Comparison of ENCODE assay signal across 9 mouse cellular contexts in genomic region chr2:27327076-27327475, GRCm38 (mm10).
DNase-seq lines count a peak whose midpoint lies in the region; ATAC-seq and TF ChIP-seq lines count a peak whose summit lies in the region.
"Had no signal": no experiment of that assay in that cellular context is flagged by ENCODE, and none has a peak within 500 bp of the region (broad histone marks: within the 10 kb centered on the region; RNA-seq: fewer than 3 reads in every experiment).

No protein-coding gene starts in this region.

- H3K27me3 ChIP-seq in C2C12 (ENCODE audit: control insufficient read depth, insufficient read depth, insufficient read length) = no peaks in the 10 kb centered on the region
- H3K27me3 ChIP-seq in hindbrain, postnatal 0 days (ENCODE audit: insufficient read depth, low read length) = no peaks in the 10 kb centered on the region
- H3K27me3 ChIP-seq: embryonic facial prominence, embryonic 12.5 days had no signal

- H3K9ac ChIP-seq in hindbrain, postnatal 0 days (replicated peaks; ENCODE audit: low read length) = no peak overlapping the region
- H3K9ac ChIP-seq: embryonic facial prominence, embryonic 12.5 days had no signal

- intact Hi-C loops in heart, postnatal 25 days (cut with DNase I) = no loop called here
- intact Hi-C loops in heart, postnatal 10 days (cut with DNase I) = no loop called here
- intact Hi-C loops in gastrocnemius, postnatal 14 days (cut with DNase I; ENCODE audit: low total_unique reads) = no loop called here

- no peak overlapping the region for H3ac ChIP-seq in C2C12 (ENCODE audit: control insufficient read depth, insufficient read length, low read depth)

- no peaks in the 10 kb centered on the region for H3K4me1 ChIP-seq in hindbrain, postnatal 0 days (ENCODE audit: insufficient read depth, low read length)

- no peak overlapping the region for H3K27ac ChIP-seq in hindbrain, postnatal 0 days
- H3K27ac ChIP-seq: embryonic facial prominence, embryonic 12.5 days had no signal

- no peak overlapping the region for H3K4me2 ChIP-seq in hindbrain, postnatal 0 days (ENCODE audit: low read depth, low read length)
- H3K4me2 ChIP-seq: embryonic facial prominence, embryonic 12.5 days had no signal

- no peak for TF ChIP-seq CTCF in C2C12 (IDR thresholded peaks at IDR 0.05; ENCODE audit: control insufficient read depth, insufficient read depth, insufficient read length)
- no peak for TF ChIP-seq CTCF in hindbrain, postnatal 0 days (IDR thresholded peaks at IDR 0.05; ENCODE audit: low read depth)

- WGBS in hindbrain, postnatal 0 days = 85% methylated on average over 6 of the region's 6 CpGs

- no peaks in the 10 kb centered on the region for H3K9me3 ChIP-seq in hindbrain, postnatal 0 days (ENCODE audit: low read length)
- H3K9me3 ChIP-seq: embryonic facial prominence, embryonic 12.5 days had no signal

- ATAC-seq in hindbrain, postnatal 0 days = no peak

- no peak overlapping the region for H3K4me3 ChIP-seq in C2C12 (ENCODE audit: insufficient read depth, poor library complexity, severe bottlenecking)
- no peak overlapping the region for H3K4me3 ChIP-seq in hindbrain, postnatal 0 days (ENCODE audit: low read length)
- H3K4me3 ChIP-seq: embryonic facial prominence, embryonic 12.5 days had no signal

- DNase-seq in heart, adult 11 months = peak; percentile 96
- DNase-seq in heart, postnatal 25 days (ENCODE audit: low spot score) = no peak
- DNase-seq in heart, postnatal 10 days = peak; percentile 47 to 58
- peak; percentile 51 for DNase-seq in lung, postnatal 14 days
- no peak for DNase-seq in gastrocnemius, postnatal 14 days
- DNase-seq in hindbrain, postnatal 0 days (ENCODE audit: low spot score) = no peak
- DNase-seq in left cerebral cortex, adult 18-20 months (ENCODE audit: low spot score in 2 of 2) = no peak

- peaks cover 9% of the 10 kb centered on the region for H3K79me3 ChIP-seq in C2C12 (ENCODE audit: low read depth)

- no peaks in the 10 kb centered on the region for H3K36me3 ChIP-seq in C2C12 (ENCODE audit: control insufficient read depth, insufficient read depth)
- H3K36me3 ChIP-seq in hindbrain, postnatal 0 days (ENCODE audit: insufficient read depth, low read length) = no peaks in the 10 kb centered on the region
- H3K36me3 ChIP-seq: embryonic facial prominence, embryonic 12.5 days had no signal

- H3K79me2 ChIP-seq in C2C12 (ENCODE audit: control insufficient read depth, insufficient read depth) = peaks cover 69% of the 10 kb centered on the region

TF ChIP-seq in C2C12, 6 proteins besides CTCF, POLR2A, EP300 and RAD21:
- TF ChIP-seq MAX (IDR thresholded peaks at IDR 0.05) (peak; percentile 14), USF1 (IDR thresholded peaks at IDR 0.05; ENCODE audit: low read depth) (no peak), CEBPB (IDR thresholded peaks at IDR 0.05; ENCODE audit: low read depth) (no peak)
TF ChIP-seq in C2C12: peak in this region for 1.

Comparison
In these comparisons a context has a peak if more than half of its experiments do, and no peak if none do; other contexts are left out.
1. DNase-seq: peak in heart, adult 11 months (single experiment), heart, postnatal 10 days (2 of 2) and lung, postnatal 14 days (single experiment); none in heart, postnatal 25 days (single experiment), gastrocnemius, postnatal 14 days (single experiment), hindbrain, postnatal 0 days (single experiment) and left cerebral cortex, adult 18-20 months (0 of 2).